Mouse (Mus musculus) stomach, embryonic 16.5 days (tissue): Measurements from ENCODE around the gene Slc38a2. TPM values are rescaled to one million over a fixed set of nuclear protein-coding genes. Genes with fewer than 3 reads are reported as not detected.

Experiments
- ATAC-seq: fragments of 200-750 bp; cut with Nextera tagmentation; 2 replicates; pipeline ENCODE4 v1.8.0; 2017; ENCODE audit warnings: moderate number of reproducible peaks, moderate TSS enrichment; ENCODE audit not compliant: insufficient read depth, low FRiP score
- H3K27ac ChIP-seq: fragments of 300-500 bp; sonication (generic); 2 replicates; pipeline ENCODE4 v1.5.1; 2014; ENCODE audit warnings: low read length
- H3K27me3 ChIP-seq: fragments of 300-500 bp; sonication (generic); 2 replicates; pipeline ENCODE4 v1.6.1; 2014; ENCODE audit warnings: low read length, control low read depth, mixed read lengths; ENCODE audit not compliant: control insufficient read depth, insufficient read depth
- H3K36me3 ChIP-seq: fragments of 300-500 bp; sonication (generic); 2 replicates; pipeline ENCODE4 v1.6.1; 2014; ENCODE audit warnings: low read length; ENCODE audit not compliant: control insufficient read depth, insufficient read depth
- H3K4me1 ChIP-seq: fragments of 300-500 bp; sonication (generic); 2 replicates; pipeline ENCODE4 v1.6.1; 2014; ENCODE audit warnings: low read length, control low read depth, mixed read lengths; ENCODE audit not compliant: control insufficient read depth, insufficient read depth
- H3K4me2 ChIP-seq: fragments of 300-500 bp; sonication (generic); 2 replicates; pipeline ENCODE4 v1.6.1; 2014; ENCODE audit warnings: low read depth, low read length, mixed read lengths
- H3K4me3 ChIP-seq: fragments of 300-500 bp; sonication (generic); replicated peaks from 2 replicates; pipeline ENCODE4 v1.5.1; 2014; ENCODE audit warnings: mild to moderate bottlenecking, low read length
- H3K9ac ChIP-seq: fragments of 300-500 bp; sonication (generic); 2 replicates; pipeline ENCODE4 v1.6.1; 2014; ENCODE audit warnings: low read length
- H3K9me3 ChIP-seq: fragments of 300-500 bp; sonication (generic); replicated peaks from 2 replicates; pipeline ENCODE4 v1.6.1; 2016; ENCODE audit warnings: low read length, control low read depth; ENCODE audit not compliant: control insufficient read depth
- WGBS: fragments of 180-500 bp; shearing (Covaris S2); extraction: QIAGEN DNeasy Blood & Tissue Kit; methylation state at CpG from one replicate; pipeline ENCODE4 v1.1.7; 2014; 5-methylcytosine and 5-hydroxymethylcytosine counted together
- polyA plus RNA-seq: library from polyadenylated mRNA; unstranded; fragments of >200 nt; fragmentation: Nextera tagmentation; extraction: Ambion mirVana; gene quantifications from 2 replicates; pipeline ENCODE4 v1.2.1, GENCODE M21; 2015

Gene Slc38a2
- polyA plus RNA-seq, 1 experiment from 2014 or later = 133 TPM

GRCm38 (mm10) chr15:96702466-96703031 is 3.0 kb upstream of the Slc38a2 start:
- Histone ChIP-seq H3K36me3 (peaks cover 6% of the 10 kb centered on the region; the same call in 1 of the 2 replicates), H3K27me3 (no peaks in the 10 kb centered on the region), H3K9ac (no peak overlapping the region), H3K9me3 (no peaks in the 10 kb centered on the region), H3K4me2 (no peak overlapping the region), H3K4me3 (no peak overlapping the region), H3K27ac (no peak overlapping the region), H3K4me1 (peaks cover 9% of the 10 kb centered on the region)
- no peak for ATAC-seq
- 89% methylated on average over 12 of the region's 12 CpGs for WGBS

GRCm38 (mm10) chr15:96700766-96701165 is 1.2 kb upstream of the Slc38a2 start:
- Histone ChIP-seq H3K27me3 (no peaks in the 10 kb centered on the region), H3K9me3 (no peaks in the 10 kb centered on the region), H3K4me1 (peaks cover 19% of the 10 kb centered on the region), H3K4me2 (peak overlapping the region; percentile 81), H3K36me3 (peaks cover 8% of the 10 kb centered on the region), H3K4me3 (peak overlapping the region; percentile 89; the same call in 1 of the 2 replicates), H3K27ac (peak overlapping the region; percentile 99), H3K9ac (peak overlapping the region; percentile 99)
- WGBS = 30% methylated on average over 13 of the region's 13 CpGs
- no peak for ATAC-seq

- Histone ChIP-seq H3K9me3 (no peaks in the 10 kb centered on the region), H3K9ac (peak overlapping the region; percentile 99), H3K4me2 (peak overlapping the region; percentile 81), H3K36me3 (peaks cover 22% of the 10 kb centered on the region), H3K4me1 (peaks cover 26% of the 10 kb centered on the region), H3K27me3 (no peaks in the 10 kb centered on the region), H3K27ac (peak overlapping the region; percentile 99), H3K4me3 (peak overlapping the region; percentile 89)
- peak; percentile 87 for ATAC-seq
- under 1% methylated on average over 95 of the region's 101 CpGs for WGBS
Measured at GRCm38 (mm10) chr15:96698658-96699448, 677 bp downstream of the Slc38a2 start.

DNA sequence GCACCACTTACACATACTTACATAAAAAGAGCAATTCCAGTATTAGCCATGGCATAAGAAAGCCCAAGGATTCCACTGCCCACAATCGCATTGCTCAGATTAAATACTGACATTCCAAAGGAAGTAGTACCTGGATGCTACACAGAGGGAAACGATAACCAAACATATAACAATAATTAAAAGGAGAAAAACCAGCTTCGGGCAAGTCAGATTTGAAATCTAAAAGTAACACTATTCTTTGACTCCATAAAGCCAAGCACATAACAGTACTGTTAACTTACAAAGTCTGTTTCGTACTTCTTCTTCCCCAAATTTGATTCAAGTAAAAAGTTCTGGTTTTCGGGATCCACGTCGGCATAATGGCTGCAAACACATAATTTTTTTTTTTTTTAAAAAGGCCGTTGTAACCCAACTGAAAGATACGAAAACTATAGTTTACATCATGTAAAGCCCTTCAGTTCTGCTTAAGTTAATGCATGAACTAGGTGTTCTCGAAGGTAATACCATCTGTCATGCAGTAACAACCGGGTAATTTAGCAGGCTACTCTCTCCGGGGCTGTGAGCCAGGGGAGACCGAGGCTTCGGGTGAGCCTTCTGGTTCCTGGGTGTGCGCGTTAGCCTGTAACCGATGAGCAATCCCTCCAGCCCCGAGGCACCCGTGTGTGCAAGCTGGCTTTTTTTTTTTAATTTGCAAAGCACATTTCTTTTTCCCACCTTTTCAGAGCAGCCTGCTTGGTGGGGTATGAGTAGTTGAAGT is 1.5 kb downstream of the Slc38a2 start:
- H3K4me2 ChIP-seq = peak overlapping the region; percentile 79
- peak overlapping the region; percentile 99 for H3K9ac ChIP-seq
- no peaks in the 10 kb centered on the region for H3K27me3 ChIP-seq
- 5% methylated on average over 19 of the region's 19 CpGs for WGBS
- H3K4me1 ChIP-seq = peaks cover 26% of the 10 kb centered on the region
- no peaks in the 10 kb centered on the region for H3K9me3 ChIP-seq
- H3K4me3 ChIP-seq = peak overlapping the region; percentile 89
- H3K36me3 ChIP-seq = peaks cover 29% of the 10 kb centered on the region
- H3K27ac ChIP-seq = peak overlapping the region; percentile 99
- ATAC-seq = no peak

DNA sequence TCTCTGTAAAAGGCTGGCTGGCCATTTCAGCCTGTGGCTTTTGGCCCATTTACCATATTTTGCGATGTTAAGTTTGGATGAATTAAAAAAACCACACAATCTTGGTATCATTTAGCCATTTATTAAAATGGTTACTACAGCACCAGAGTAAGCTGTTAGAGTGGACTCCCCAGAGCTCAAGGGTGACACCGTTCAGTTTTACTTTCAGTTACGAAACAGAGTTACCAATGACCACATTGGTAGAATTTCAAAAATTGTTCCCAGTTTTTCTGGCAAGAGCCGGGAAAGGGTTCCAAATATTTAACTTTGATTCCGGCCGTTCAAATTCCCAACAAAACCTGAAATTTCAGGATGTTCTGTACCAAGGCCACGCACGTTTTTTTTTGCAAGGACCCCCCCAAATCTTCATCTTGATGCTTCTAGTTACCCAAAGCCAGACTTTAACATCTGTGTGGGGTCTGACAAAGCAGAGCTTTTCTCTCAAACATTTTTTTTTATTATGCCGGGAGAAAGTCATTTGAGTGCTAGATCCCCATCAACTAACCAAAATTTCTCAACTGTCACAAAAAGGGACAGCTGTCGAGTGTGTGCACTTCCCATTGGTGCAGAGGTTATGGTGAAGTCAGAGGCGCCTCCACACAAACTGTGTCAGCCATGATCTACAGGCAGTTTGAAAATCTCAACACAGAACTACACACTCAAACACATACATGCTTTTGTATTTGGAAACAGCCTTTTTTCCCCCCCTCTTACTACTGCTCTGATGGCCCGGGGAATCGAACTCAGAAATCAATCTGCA is 2.8 kb downstream of the Slc38a2 start:
- no peaks in the 10 kb centered on the region for H3K27me3 ChIP-seq
- peak overlapping the region; percentile 89 for H3K4me3 ChIP-seq
- no peaks in the 10 kb centered on the region for H3K9me3 ChIP-seq
- peaks cover 26% of the 10 kb centered on the region for H3K4me1 ChIP-seq
- no peak for ATAC-seq
- 33% methylated on average over 13 of the region's 13 CpGs for WGBS
- peaks cover 38% of the 10 kb centered on the region for H3K36me3 ChIP-seq
- peak overlapping the region; percentile 99 for H3K9ac ChIP-seq
- peak overlapping the region; percentile 57 for H3K27ac ChIP-seq
- H3K4me2 ChIP-seq = peak overlapping the region; percentile 79

DNA sequence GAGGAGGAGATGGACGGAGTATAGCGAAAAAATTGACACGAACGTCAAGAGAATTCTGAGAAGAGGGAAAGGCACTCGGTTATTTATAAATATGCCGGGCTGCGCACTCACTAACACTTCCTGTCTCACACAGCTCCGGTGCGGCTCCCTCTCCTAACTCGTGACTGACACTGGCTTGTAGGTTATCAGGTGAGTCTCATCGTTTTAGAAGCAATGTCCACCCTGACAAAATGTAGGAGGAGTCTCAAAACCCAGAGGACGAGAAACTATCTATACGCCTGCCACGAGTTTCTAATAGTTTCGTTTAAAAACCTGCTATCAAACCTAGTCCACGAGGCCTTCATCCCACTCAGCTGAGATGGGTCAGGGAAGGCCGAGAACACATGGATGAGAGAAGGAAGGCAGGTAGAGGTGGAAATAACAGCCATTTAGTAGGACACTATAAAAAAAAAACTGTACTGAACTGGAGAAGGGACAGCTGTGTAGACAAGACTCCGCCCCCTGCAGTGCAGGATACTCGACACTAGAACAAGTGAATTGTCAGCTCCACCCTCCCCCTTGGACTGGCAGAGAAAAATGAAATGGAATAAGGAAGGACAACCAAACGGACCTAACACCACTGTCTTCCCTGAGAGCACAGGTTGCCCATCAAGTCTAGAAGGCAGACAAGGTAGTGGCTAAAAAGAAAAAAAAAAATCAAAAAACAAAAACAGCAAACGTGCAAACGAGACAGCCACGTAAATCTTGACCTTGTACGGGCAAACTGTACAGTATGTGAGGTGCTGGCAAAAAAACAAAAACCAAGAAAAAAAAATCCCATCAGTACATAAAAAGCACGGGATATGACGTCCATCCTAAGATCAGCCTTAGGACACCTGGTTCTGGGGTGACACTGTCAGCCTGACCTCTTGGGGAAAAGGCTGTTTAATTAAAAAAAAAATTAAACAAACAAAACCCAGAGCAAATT is 3.8 kb downstream of the Slc38a2 start:
- Histone ChIP-seq H3K4me1 (peaks cover 22% of the 10 kb centered on the region), H3K4me2 (peak overlapping the region; percentile 79), H3K9ac (peak overlapping the region; percentile 99; the same call in 1 of the 2 replicates), H3K27ac (peak overlapping the region; percentile 34; the same call in 1 of the 2 replicates), H3K4me3 (peak overlapping the region; percentile 89), H3K9me3 (no peaks in the 10 kb centered on the region), H3K36me3 (peaks cover 47% of the 10 kb centered on the region), H3K27me3 (no peaks in the 10 kb centered on the region)
- 58% methylated on average over 26 of the region's 26 CpGs for WGBS
- no peak for ATAC-seq

DNA sequence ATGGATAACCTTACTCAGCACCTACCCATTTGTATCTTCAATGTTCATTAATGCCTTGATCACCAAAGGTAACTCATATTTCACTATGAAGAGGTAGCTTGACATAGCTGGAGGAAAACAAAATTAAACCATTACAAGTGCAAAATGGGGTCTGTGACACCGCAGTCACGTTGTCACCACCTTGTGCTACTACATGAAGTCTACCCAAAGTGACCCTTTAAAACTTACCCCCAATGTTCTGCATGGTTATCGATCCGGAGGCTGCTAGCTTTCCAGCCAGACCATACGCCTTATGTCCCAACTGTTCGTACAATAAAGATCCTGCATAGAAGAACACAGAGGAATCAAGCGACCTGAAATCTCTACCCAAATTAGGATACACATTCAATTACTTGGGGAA is 4.5 kb downstream of the Slc38a2 start:
- Histone ChIP-seq H3K4me3 (no peak overlapping the region), H3K4me2 (peak overlapping the region; percentile 79; the same call in 1 of the 2 replicates)
- WGBS = 86% methylated on average over 7 of the region's 7 CpGs

GRCm38 (mm10) chr15:96693688-96694087 is 5.8 kb downstream of the Slc38a2 start:
- Histone ChIP-seq H3K27ac (peak overlapping the region; percentile 62), H3K27me3 (no peaks in the 10 kb centered on the region), H3K9me3 (no peaks in the 10 kb centered on the region), H3K4me3 (no peak overlapping the region), H3K36me3 (peaks cover 62% of the 10 kb centered on the region), H3K4me2 (peak overlapping the region; percentile 7; the same call in 1 of the 2 replicates), H3K9ac (peak overlapping the region; percentile 19; the same call in 1 of the 2 replicates), H3K4me1 (peaks cover 17% of the 10 kb centered on the region)
- ATAC-seq = no peak
- 65% methylated on average over 14 of the region's 14 CpGs for WGBS

More for the DNA sequence above, 4.5 kb downstream of the Slc38a2 start:
- no peak overlapping the region for H3K9ac ChIP-seq
- peaks cover 55% of the 10 kb centered on the region for H3K36me3 ChIP-seq
- no peaks in the 10 kb centered on the region for H3K27me3 ChIP-seq
- H3K4me1 ChIP-seq = peaks cover 17% of the 10 kb centered on the region
- H3K27ac ChIP-seq = no peak overlapping the region
- H3K9me3 ChIP-seq = no peaks in the 10 kb centered on the region
- no peak for ATAC-seq
